Comparison of ENCODE assay signal across 19 mouse cellular contexts in the genomic region with DNA sequence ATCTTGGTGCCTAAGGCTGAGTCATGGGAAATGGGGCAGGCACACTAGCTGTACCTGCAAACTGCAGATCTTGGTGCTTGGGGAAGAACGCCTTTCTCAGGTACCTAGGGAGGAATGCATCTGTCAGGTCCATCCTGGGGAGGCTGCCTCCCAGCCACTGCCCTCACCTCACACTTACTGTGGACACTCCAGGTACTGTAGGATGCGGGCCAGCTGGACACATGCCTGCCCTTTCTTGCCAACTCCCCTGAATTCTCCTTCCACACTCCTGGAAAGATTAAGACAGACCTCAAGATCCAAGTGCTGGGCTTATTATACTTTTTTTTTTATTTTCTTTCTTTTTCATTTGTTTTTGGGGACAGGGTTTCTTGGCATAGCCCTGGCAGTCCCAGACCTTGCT. TPM values are rescaled to one million over a fixed set of nuclear protein-coding genes. Genes with fewer than 3 reads are reported as not detected.
DNase-seq lines count a peak whose midpoint lies in the region; ATAC-seq lines count a peak whose summit lies in the region.
"Had no signal": no experiment of that assay in that cellular context is flagged by ENCODE, and none has a peak within 500 bp of the region (broad histone marks: within the 10 kb centered on the region; RNA-seq: fewer than 3 reads in every experiment).

No protein-coding gene starts in this region.

- peaks cover 5% of the 10 kb centered on the region; the same call in 1 of the 2 replicates for H3K9me3 ChIP-seq in kidney, embryonic 16.5 days (ENCODE audit: low read length)
- 0 out of 2 replicates have a peak, but pooled peaks cover 4% of the 10 kb centered on the region for H3K9me3 ChIP-seq in liver, embryonic 12.5 days (replicated peaks)
- H3K9me3 ChIP-seq: heart, embryonic 15.5 days; midbrain, embryonic 13.5 days; neural tube, embryonic 15.5 days had no signal

- H3K4me3 ChIP-seq in kidney, embryonic 16.5 days (ENCODE audit: low read length) = no peak overlapping the region
- 0 out of 2 replicates have a peak overlapping the region, but pooled peaks have one; percentile 78 for H3K4me3 ChIP-seq in liver, embryonic 12.5 days

- DNase-seq in cerebellum, adult 11-12 months = peak; percentile 53
- DNase-seq in cerebellum, adult 8-10 months = no peak
- peak; percentile 67 for DNase-seq in kidney, adult 18-20 months
- DNase-seq in liver = no peak
- DNase-seq in kidney, postnatal 36 days = peak; percentile 64 to 80
- DNase-seq in lung, postnatal 4 days = no peak
- DNase-seq: adrenal gland, adult 2 months; forebrain, postnatal 0 days; gastrocnemius, adult 2 months; heart, adult 11 months; left cerebral cortex, postnatal 4 days; lung, adult 2 months; lung, postnatal 36 days; thymus, postnatal 4 days had no signal

- ATAC-seq in kidney, embryonic 16.5 days (ENCODE audit: low FRiP score, low TSS enrichment) = no peak
- no peak for ATAC-seq in liver, embryonic 12.5 days
- ATAC-seq: forebrain, postnatal 0 days; midbrain, embryonic 13.5 days had no signal

- WGBS in kidney, embryonic 16.5 days = 97% methylated on average over 2 of the region's 2 CpGs
- 90% methylated on average over 2 of the region's 2 CpGs for WGBS in liver, embryonic 12.5 days (ENCODE audit: insufficient replicate concordance)

- no peaks in the 10 kb centered on the region for H3K27me3 ChIP-seq in kidney, embryonic 16.5 days (ENCODE audit: insufficient read depth, low read length)
- H3K27me3 ChIP-seq in liver, embryonic 12.5 days (replicated peaks) = no peaks in the 10 kb centered on the region
- H3K27me3 ChIP-seq: heart, embryonic 15.5 days; neural tube, embryonic 15.5 days had no signal

- no peak overlapping the region for H3K9ac ChIP-seq in kidney, embryonic 16.5 days (replicated peaks; ENCODE audit: low read length)
- H3K9ac ChIP-seq in liver, embryonic 12.5 days = no peak overlapping the region
- H3K9ac ChIP-seq: forebrain, postnatal 0 days had no signal

- H3K4me1 ChIP-seq in kidney, embryonic 16.5 days (ENCODE audit: insufficient read depth, low read length) = peaks cover 17% of the 10 kb centered on the region
- peaks cover 42% of the 10 kb centered on the region for H3K4me1 ChIP-seq in liver, embryonic 12.5 days

- no peak overlapping the region for H3K27ac ChIP-seq in kidney, embryonic 16.5 days (ENCODE audit: low read length)
- H3K27ac ChIP-seq in liver, embryonic 12.5 days = no peak overlapping the region
- H3K27ac ChIP-seq: gastrocnemius, adult 2 months; heart, embryonic 15.5 days; midbrain, embryonic 13.5 days; neural tube, embryonic 15.5 days had no signal

- H3K36me3 ChIP-seq in kidney, embryonic 16.5 days (ENCODE audit: insufficient read depth, low read length) = peaks cover 42% of the 10 kb centered on the region
- peaks cover 50% of the 10 kb centered on the region for H3K36me3 ChIP-seq in liver, embryonic 12.5 days

- H3K4me2 ChIP-seq in kidney, embryonic 16.5 days (replicated peaks; ENCODE audit: low read depth, low read length) = no peak overlapping the region
- peak overlapping the region; percentile 81; the same call in 1 of the 2 replicates for H3K4me2 ChIP-seq in liver, embryonic 12.5 days

RNA-seq across cellular contexts. Expression of a gene that starts 1.7 kb away (rescaled TPM):
- 83.5 and 93.2 TPM in 2 replicates for polyA plus RNA-seq in kidney, embryonic 16.5 days (2015; fragmentation: Nextera tagmentation; extraction: Ambion mirVana)
- polyA plus RNA-seq in liver, embryonic 12.5 days (2016; fragmentation: Nextera tagmentation; extraction: Ambion mirVana) = 54.4 and 55.1 TPM in 2 replicates

RNA-seq across cellular contexts. Expression of a gene that starts 5.3 kb away (rescaled TPM):
- 22.0 and 22.8 TPM in 2 replicates for polyA plus RNA-seq in kidney, embryonic 16.5 days (2015; fragmentation: Nextera tagmentation; extraction: Ambion mirVana)
- polyA plus RNA-seq in liver, embryonic 12.5 days (2016; fragmentation: Nextera tagmentation; extraction: Ambion mirVana) = 23.0 and 23.3 TPM in 2 replicates

RNA-seq across cellular contexts. Expression of a gene that starts 29.1 kb away (rescaled TPM):
- polyA plus RNA-seq in kidney, embryonic 16.5 days (2015; fragmentation: Nextera tagmentation; extraction: Ambion mirVana) = 12.0 and 13.4 TPM in 2 replicates
- 11.3 and 11.4 TPM in 2 replicates for polyA plus RNA-seq in liver, embryonic 12.5 days (2016; fragmentation: Nextera tagmentation; extraction: Ambion mirVana)

RNA-seq across cellular contexts. Expression of a gene that starts 43.0 kb away (rescaled TPM):
- 8.2 and 12.3 TPM in 2 replicates for polyA plus RNA-seq in kidney, embryonic 16.5 days (2015; fragmentation: Nextera tagmentation; extraction: Ambion mirVana)
- 2.9 and 3.3 TPM in 2 replicates for polyA plus RNA-seq in liver, embryonic 12.5 days (2016; fragmentation: Nextera tagmentation; extraction: Ambion mirVana)

RNA-seq across cellular contexts. Expression of a gene that starts 52.2 kb away (rescaled TPM):
- 5.6 and 8.0 TPM in 2 replicates for polyA plus RNA-seq in kidney, embryonic 16.5 days (2015; fragmentation: Nextera tagmentation; extraction: Ambion mirVana)
- polyA plus RNA-seq in liver, embryonic 12.5 days (2016; fragmentation: Nextera tagmentation; extraction: Ambion mirVana) = 4.3 and 4.4 TPM in 2 replicates

Comparison
In these comparisons a context has a peak if more than half of its experiments do, and no peak if none do; other contexts are left out.
1. DNase-seq: peak in cerebellum, adult 11-12 months (single experiment), kidney, adult 18-20 months (single experiment) and kidney, postnatal 36 days (2 of 2); none in cerebellum, adult 8-10 months (single experiment), liver (single experiment) and lung, postnatal 4 days (0 of 2).